Mouse (Mus musculus): ENCODE data around the gene Prmt3. TPM values are rescaled to one million over a fixed set of nuclear protein-coding genes. Genes with fewer than 3 reads are reported as not detected.

Prmt3 gene
- polyA plus RNA-seq (2017; shearing (Covaris generic)): 17.2 TPM

GRCm38 (mm10) chr7:49778114-49778901 is at the start of gene Prmt3:
Gene Prmt3, plus strand, starts transcription at chr7:49778346.

GRCm38 (mm10) chr7:49758934-49759571 is 19.1 kb upstream of the Prmt3 start, which contains the start of gene Htatip2:
Gene Htatip2, plus strand, starts transcription at chr7:49759115.

Other genes with a start within 250 kb of the Prmt3 start
- not detected for gene Dbx1, start 141.5 kb upstream of the Prmt3 start, polyA plus RNA-seq (2017; shearing (Covaris generic))
- 58.2 TPM for gene Htatip2, start 19.2 kb upstream of the Prmt3 start, polyA plus RNA-seq (2017; shearing (Covaris generic))
- not detected for gene Slc6a5, start 131.8 kb downstream of the Prmt3 start, polyA plus RNA-seq (2017; shearing (Covaris generic))
- gene Nell1, start 196.5 kb downstream of the Prmt3 start, polyA plus RNA-seq (2017; shearing (Covaris generic)): not detected